Mouse (Mus musculus) E14TG2a.4 (cell line): ENCODE data around the gene Ppp1r13b.

Experiments
- H3K27me3 ChIP-seq: 2 replicates; pipeline ENCODE4 v1.6.1; 2014; ENCODE audit warnings: low read length, control low read depth; ENCODE audit not compliant: insufficient read depth
- H3K36me3 ChIP-seq: 2 replicates; pipeline ENCODE4 v1.6.1; 2014; ENCODE audit warnings: low read length, control low read depth; ENCODE audit not compliant: insufficient read depth
- H3K4me1 ChIP-seq: replicated peaks from 2 replicates; pipeline ENCODE4 v1.6.1; 2014; ENCODE audit warnings: low read depth, low read length, control low read depth
- H3K4me3 ChIP-seq: replicated peaks from 2 replicates; pipeline ENCODE4 v1.5.1; 2014; ENCODE audit warnings: mild to moderate bottlenecking, low read length
- H3K9me3 ChIP-seq: 2 replicates; pipeline ENCODE4 v1.6.1; 2014; ENCODE audit warnings: low read length, control low read depth
- CTCF ChIP-seq: conservative IDR thresholded peaks from 2 replicates; pipeline ENCODE4 v1.5.1; 2014; ENCODE audit warnings: low read length
- NANOG ChIP-seq: IDR thresholded peaks from 2 replicates; pipeline ENCODE4 v1.6.1; 2014; ENCODE audit warnings: borderline replicate concordance, low read length, mixed read lengths
- POU5F1 ChIP-seq: IDR thresholded peaks from 2 replicates; pipeline ENCODE4 v1.6.1; 2014; ENCODE audit warnings: low read length, borderline replicate concordance

Gene Ppp1r13b

GRCm38 (mm10) chr12:111817991-111818390, 89.9 kb downstream of the Ppp1r13b start:
- no peak overlapping the region for H3K4me3 ChIP-seq
- no peak for TF ChIP-seq NANOG
- TF ChIP-seq POU5F1, result no peak
- TF ChIP-seq CTCF, result no peak
- no peaks in the 10 kb centered on the region for H3K27me3 ChIP-seq

GRCm38 (mm10) chr12:111816967-111817366, 90.9 kb downstream of the Ppp1r13b start:
- H3K36me3 ChIP-seq, result peaks cover 20% of the 10 kb centered on the region
- TF ChIP-seq CTCF (no peak), NANOG (no peak), POU5F1 (no peak)

More at GRCm38 (mm10) chr12:111817991-111818390, 89.9 kb downstream of the Ppp1r13b start:
- no peaks in the 10 kb centered on the region for H3K9me3 ChIP-seq
- H3K36me3 ChIP-seq, result peaks cover 29% of the 10 kb centered on the region
- peaks cover 64% of the 10 kb centered on the region for H3K4me1 ChIP-seq

DNA sequence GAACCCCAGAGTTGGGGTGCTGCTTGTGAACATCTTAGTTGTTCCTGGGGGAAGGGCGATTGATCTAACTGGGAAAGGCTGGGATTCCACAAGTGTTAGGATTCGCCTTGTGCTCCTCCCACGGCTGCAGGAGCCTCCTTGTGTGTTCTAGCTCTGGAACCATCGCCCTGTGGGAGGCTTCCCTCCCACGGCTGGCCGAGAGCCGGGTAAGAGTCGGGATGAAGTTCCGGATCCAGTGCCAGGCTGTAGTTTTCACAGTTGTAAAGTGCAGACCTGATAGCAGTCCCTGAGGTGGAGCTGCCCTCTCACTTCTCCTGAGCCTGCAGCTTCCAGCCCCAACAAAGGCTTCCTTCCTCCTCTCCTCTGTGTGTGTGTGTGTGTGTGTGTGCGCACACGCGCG, 91.4 kb downstream of the Ppp1r13b start:
- peak overlapping the region; percentile 26; the same call in 1 of the 2 replicates for H3K4me3 ChIP-seq

More at GRCm38 (mm10) chr12:111816967-111817366, 90.9 kb downstream of the Ppp1r13b start:
- Histone ChIP-seq H3K4me1 (peaks cover 72% of the 10 kb centered on the region), H3K27me3 (no peaks in the 10 kb centered on the region; the same call in 1 of the 2 replicates), H3K9me3 (no peaks in the 10 kb centered on the region), H3K4me3 (peak overlapping the region; percentile 26; the same call in 1 of the 2 replicates)

DNA sequence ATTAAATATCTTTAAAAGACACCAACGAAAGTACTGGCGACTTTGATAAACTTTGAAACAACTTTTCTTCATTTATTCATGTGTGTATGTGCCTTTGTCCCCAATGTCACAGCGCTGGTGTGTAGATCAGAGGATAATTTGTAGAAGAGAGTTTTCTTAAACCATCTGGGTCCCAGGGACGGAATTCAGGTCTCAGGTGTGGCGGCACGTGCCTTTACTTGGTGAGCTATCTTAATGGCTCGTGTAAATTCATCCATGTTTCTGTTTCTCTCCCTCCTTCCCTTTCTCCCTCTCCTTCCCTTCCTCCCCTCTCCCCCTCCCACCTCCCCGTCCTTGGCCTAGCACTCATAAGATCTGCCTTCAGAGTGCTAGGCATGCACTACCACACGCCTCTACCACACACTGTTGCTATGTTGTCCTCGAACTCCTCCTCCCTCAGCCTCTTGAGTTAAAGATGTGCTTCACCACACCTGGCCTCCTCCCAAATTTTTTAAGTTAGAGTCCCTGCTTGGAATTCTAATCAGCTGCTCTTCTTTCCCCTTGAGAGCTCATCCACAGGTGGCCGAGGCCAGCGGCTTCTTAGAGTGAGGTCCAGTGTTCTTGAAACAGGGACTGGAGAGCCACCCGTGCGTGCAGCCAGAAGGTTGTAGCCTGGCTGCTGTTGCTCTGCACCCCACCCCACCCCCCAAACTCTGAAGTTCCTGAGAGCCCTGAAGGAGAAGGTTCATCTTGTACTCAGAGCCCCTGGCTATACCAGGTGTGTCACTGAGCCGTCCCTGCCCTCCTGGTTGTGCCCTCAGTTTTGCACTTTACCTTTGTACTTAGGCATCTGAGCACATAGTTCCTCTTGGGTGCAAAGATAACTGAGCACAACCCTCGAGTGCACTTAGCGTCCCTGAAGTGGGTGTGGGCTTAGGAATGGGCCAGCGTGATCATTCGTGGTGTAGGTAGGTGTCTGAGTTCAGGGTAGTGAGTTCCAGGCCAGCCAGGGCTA, 92.8 kb downstream of the Ppp1r13b start:
- H3K9me3 ChIP-seq, result no peaks in the 10 kb centered on the region
- H3K27me3 ChIP-seq, result no peaks in the 10 kb centered on the region; the same call in 1 of the 2 replicates
- H3K36me3 ChIP-seq, result peaks cover 24% of the 10 kb centered on the region
- peaks cover 68% of the 10 kb centered on the region for H3K4me1 ChIP-seq
- TF ChIP-seq POU5F1 (no peak), CTCF (no peak), NANOG (no peak)
- peak overlapping the region; percentile 98 for H3K4me3 ChIP-seq

More for the DNA sequence above, 91.4 kb downstream of the Ppp1r13b start:
- Histone ChIP-seq H3K27me3 (no peaks in the 10 kb centered on the region; the same call in 1 of the 2 replicates), H3K36me3 (peaks cover 22% of the 10 kb centered on the region), H3K9me3 (no peaks in the 10 kb centered on the region), H3K4me1 (peaks cover 75% of the 10 kb centered on the region)
- no peak for TF ChIP-seq CTCF
- TF ChIP-seq NANOG, result no peak
- no peak for TF ChIP-seq POU5F1

GRCm38 (mm10) chr12:111813766-111814617, 93.9 kb downstream of the Ppp1r13b start, which contains the start of the genes Xrcc3 and Zfyve21:
Gene Xrcc3, minus strand, starts transcription at chr12:111813873.
Gene Zfyve21, plus strand, starts transcription at chr12:111814170.
- TF ChIP-seq NANOG (no peak), CTCF (no peak), POU5F1 (no peak)
- H3K9me3 ChIP-seq, result no peaks in the 10 kb centered on the region
- peaks cover 75% of the 10 kb centered on the region for H3K4me1 ChIP-seq
- no peaks in the 10 kb centered on the region; the same call in 1 of the 2 replicates for H3K27me3 ChIP-seq
- peak within 1 kb of the TSS; percentile 98 for H3K4me3 ChIP-seq
- H3K36me3 ChIP-seq, result peaks cover 33% of the 10 kb centered on the region

- peaks cover 41% of the 10 kb centered on the region for H3K36me3 ChIP-seq
- no peaks in the 10 kb centered on the region for H3K9me3 ChIP-seq
- TF ChIP-seq CTCF, result no peak
- no peak for TF ChIP-seq NANOG
- TF ChIP-seq POU5F1, result no peak
- peak overlapping the region; percentile 98 for H3K4me3 ChIP-seq
- no peaks in the 10 kb centered on the region; the same call in 1 of the 2 replicates for H3K27me3 ChIP-seq
- H3K4me1 ChIP-seq, result peaks cover 74% of the 10 kb centered on the region
Measured at GRCm38 (mm10) chr12:111813111-111813765, 94.7 kb downstream of the Ppp1r13b start.

DNA sequence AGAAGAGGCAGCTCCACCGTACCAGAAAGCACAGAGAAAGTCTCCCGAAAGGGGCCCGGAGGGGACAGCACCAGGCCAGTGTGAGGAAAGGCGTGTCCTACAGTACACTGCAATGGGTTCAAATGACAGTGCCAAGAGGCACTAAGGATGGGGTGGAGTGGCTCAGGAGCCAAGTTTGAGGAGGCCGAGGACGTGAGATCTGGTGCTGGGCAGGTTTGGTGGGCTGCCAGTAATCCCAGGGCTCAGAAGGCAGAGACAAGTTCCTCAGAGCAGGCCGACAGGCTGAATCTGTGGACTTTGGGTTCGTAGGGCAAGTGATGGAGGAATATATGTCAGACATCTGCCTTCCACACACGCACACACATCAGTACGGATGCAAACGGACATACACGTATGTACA, 95.3 kb downstream of the Ppp1r13b start:
- Histone ChIP-seq H3K4me1 (peaks cover 74% of the 10 kb centered on the region), H3K36me3 (peaks cover 47% of the 10 kb centered on the region), H3K27me3 (no peaks in the 10 kb centered on the region; the same call in 1 of the 2 replicates), H3K4me3 (peak overlapping the region; percentile 98), H3K9me3 (no peaks in the 10 kb centered on the region)
- TF ChIP-seq CTCF (no peak), NANOG (no peak), POU5F1 (no peak)

- no peaks in the 10 kb centered on the region; the same call in 1 of the 2 replicates for H3K27me3 ChIP-seq
- no peak for TF ChIP-seq POU5F1
Measured at GRCm38 (mm10) chr12:111812075-111812474, 95.8 kb downstream of the Ppp1r13b start.

More at GRCm38 (mm10) chr12:111812075-111812474, 95.8 kb downstream of the Ppp1r13b start:
- Histone ChIP-seq H3K4me1 (peaks cover 73% of the 10 kb centered on the region), H3K4me3 (no peak overlapping the region), H3K36me3 (peaks cover 52% of the 10 kb centered on the region), H3K9me3 (no peaks in the 10 kb centered on the region)
